ENCODE assay signal across 16 mouse cellular contexts in the genomic region with DNA sequence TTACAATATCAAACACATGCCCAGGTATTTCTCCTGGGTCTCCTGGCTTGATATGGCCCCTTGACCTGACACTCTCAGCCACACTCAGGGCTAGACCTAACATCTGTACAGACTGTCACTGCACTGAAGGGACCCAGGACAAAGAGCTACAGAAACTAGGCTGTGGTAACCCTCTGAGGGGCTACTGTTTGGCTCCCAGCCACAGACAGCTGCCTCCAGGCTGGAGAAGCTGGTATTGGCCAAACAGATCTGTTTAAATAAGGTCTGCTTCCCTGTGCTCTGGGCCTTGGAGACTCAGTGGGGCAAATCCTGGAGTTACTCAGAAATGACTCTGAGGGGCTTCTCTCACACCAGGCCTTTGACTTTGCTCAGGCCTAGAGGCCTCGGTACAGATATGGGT.
A peak's percentile ranks its signal among the peaks of the same experiment; 100 is the strongest.
DNase-seq lines count a peak whose midpoint lies in the region; ATAC-seq and TF ChIP-seq lines count a peak whose summit lies in the region.
"Had no signal": no experiment of that assay in that cellular context is flagged by ENCODE, and none has a peak within 500 bp of the region (broad histone marks: within the 10 kb centered on the region; RNA-seq: fewer than 3 reads in every experiment).

No protein-coding gene starts in this region.

- ATAC-seq in forebrain, postnatal 0 days, result no peak
- ATAC-seq in limb, embryonic 12.5 days (ENCODE audit: insufficient number of reproducible peaks, insufficient read depth, low FRiP score, low TSS enrichment, low read depth), result no peak
- peak; percentile 22; the same call in 1 of the 2 replicates for ATAC-seq in neural tube, embryonic 14.5 days (ENCODE audit: low read depth)

- peak overlapping the region; percentile 78 for H3K27ac ChIP-seq in left cerebral cortex, adult 2 months
- H3K27ac ChIP-seq in forebrain, postnatal 0 days (ENCODE audit: low read depth, low read length), result peak overlapping the region; percentile 92
- H3K27ac ChIP-seq in limb, embryonic 12.5 days, result peak overlapping the region; percentile 76
- peak overlapping the region; percentile 93 for H3K27ac ChIP-seq in neural tube, embryonic 14.5 days (ENCODE audit: low read depth, low read length)
- H3K27ac ChIP-seq: heart, embryonic 13.5 days; kidney, postnatal 0 days had no signal

- H3K4me2 ChIP-seq in forebrain, postnatal 0 days (ENCODE audit: low read depth), result no peak overlapping the region
- H3K4me2 ChIP-seq in limb, embryonic 12.5 days, result no peak overlapping the region
- H3K4me2 ChIP-seq in neural tube, embryonic 14.5 days (ENCODE audit: low read depth, low read length), result no peak overlapping the region
- H3K4me2 ChIP-seq: heart, embryonic 13.5 days; limb, embryonic 13.5 days had no signal

- no peaks in the 10 kb centered on the region for H3K27me3 ChIP-seq in forebrain, postnatal 0 days (ENCODE audit: insufficient read depth, low read length)
- no peaks in the 10 kb centered on the region for H3K27me3 ChIP-seq in limb, embryonic 12.5 days
- H3K27me3 ChIP-seq in neural tube, embryonic 14.5 days (ENCODE audit: control insufficient read depth, insufficient read depth, low read length), result no peaks in the 10 kb centered on the region
- H3K27me3 ChIP-seq: heart, embryonic 13.5 days; limb, embryonic 13.5 days had no signal

- no peaks in the 10 kb centered on the region for H3K36me3 ChIP-seq in forebrain, postnatal 0 days (ENCODE audit: insufficient read depth)
- no peaks in the 10 kb centered on the region for H3K36me3 ChIP-seq in limb, embryonic 12.5 days
- H3K36me3 ChIP-seq in neural tube, embryonic 14.5 days (ENCODE audit: control insufficient read depth, insufficient read depth, low read length), result no peaks in the 10 kb centered on the region
- H3K36me3 ChIP-seq: heart, embryonic 13.5 days; limb, embryonic 13.5 days had no signal

- 56% methylated on average over 1 of the region's 1 CpGs for WGBS in forebrain, postnatal 0 days
- WGBS in limb, embryonic 12.5 days, result 87% methylated on average over 1 of the region's 1 CpGs
- 77% methylated on average over 1 of the region's 1 CpGs for WGBS in neural tube, embryonic 14.5 days

- 0 out of 2 replicates have a peak overlapping the region, but pooled peaks have one; percentile 26 for H3K9ac ChIP-seq in forebrain, postnatal 0 days
- H3K9ac ChIP-seq in limb, embryonic 12.5 days (replicated peaks), result 0 out of 2 replicates have a peak overlapping the region, but pooled peaks have one; percentile 18
- peak overlapping the region; percentile 32; the same call in 1 of the 2 replicates for H3K9ac ChIP-seq in neural tube, embryonic 14.5 days (replicated peaks; ENCODE audit: low read depth, low read length)
- H3K9ac ChIP-seq: heart, embryonic 13.5 days; limb, embryonic 13.5 days had no signal

- intact Hi-C loops in left cerebral cortex, adult 2 months (cut with DNase I), result loop anchor here (2.0 kb wide), 1 partner anchor 86 kb away; a partner anchor contains a TSS

- no peak for TF ChIP-seq CTCF in left cerebral cortex, adult 2 months (IDR thresholded peaks at IDR 0.05)
- TF ChIP-seq CTCF in forebrain, postnatal 0 days (IDR thresholded peaks at IDR 0.05; ENCODE audit: low read depth), result no peak

- DNase-seq in left cerebral cortex, adult 2 months (ENCODE audit: extremely low spot score in 1 of 2, low spot score in 2 of 2), result no peak
- no peak for DNase-seq in left cerebral cortex, adult 11 months (ENCODE audit: low spot score)
- DNase-seq in forebrain, postnatal 0 days, result no peak
- DNase-seq in urinary bladder, adult 2 months (ENCODE audit: low spot score), result no peak
- DNase-seq in heart, adult 11 months, result no peak
- no peak for DNase-seq in lung, postnatal 14 days
- DNase-seq: adrenal gland, adult 8-10 months; gastrocnemius, postnatal 14 days; retina, postnatal 1 day; spleen, adult 18-20 months; thymus, postnatal 25 days had no signal

- H3K9me3 ChIP-seq in forebrain, postnatal 0 days (ENCODE audit: low read length), result no peaks in the 10 kb centered on the region
- H3K9me3 ChIP-seq in limb, embryonic 12.5 days, result no peaks in the 10 kb centered on the region
- no peaks in the 10 kb centered on the region for H3K9me3 ChIP-seq in neural tube, embryonic 14.5 days (ENCODE audit: control insufficient read depth, low read length)
- H3K9me3 ChIP-seq: heart, embryonic 13.5 days; limb, embryonic 13.5 days had no signal

- peaks cover 16% of the 10 kb centered on the region for H3K4me1 ChIP-seq in forebrain, postnatal 0 days (ENCODE audit: insufficient read depth)
- H3K4me1 ChIP-seq in limb, embryonic 12.5 days (replicated peaks), result peaks cover 19% of the 10 kb centered on the region
- peaks cover 21% of the 10 kb centered on the region for H3K4me1 ChIP-seq in neural tube, embryonic 14.5 days (ENCODE audit: control insufficient read depth, insufficient read depth, low read length)

- H3K4me3 ChIP-seq in left cerebral cortex, adult 2 months, result no peak overlapping the region
- no peak overlapping the region for H3K4me3 ChIP-seq in forebrain, postnatal 0 days (ENCODE audit: low read depth, low read length)
- H3K4me3 ChIP-seq in limb, embryonic 12.5 days (replicated peaks), result no peak overlapping the region
- no peak overlapping the region for H3K4me3 ChIP-seq in neural tube, embryonic 14.5 days (ENCODE audit: low read depth, low read length)
- H3K4me3 ChIP-seq: heart, embryonic 13.5 days; limb, embryonic 13.5 days had no signal
